Mouse (Mus musculus) ES-E14 (cell line): ENCODE measurements at regions not wholly inside any gene's neighbourhood (a gene's known extent, or its start where the extent isn't known, plus 50 kb on each side); places are given as distances from the start of the nearest gene placed in this dataset.

Experiments used
- HCFC1 ChIP-seq: IDR thresholded peaks from 2 replicates; pipeline ENCODE4 v1.6.1; 2012; ENCODE audit warnings: low read length, inconsistent platforms, borderline replicate concordance; ENCODE audit not compliant: insufficient read depth
- MAFK ChIP-seq: IDR thresholded peaks from 2 replicates; pipeline ENCODE4 v1.6.1; 2014; ENCODE audit warnings: mild to moderate bottlenecking, low read depth, low read length, inconsistent platforms; ENCODE audit not compliant: insufficient read depth
- ZC3H11A ChIP-seq: IDR thresholded peaks from 2 replicates; pipeline ENCODE4 v1.6.1; 2012; ENCODE audit warnings: low read depth, mild to moderate bottlenecking, inconsistent platforms, low read length, borderline replicate concordance

GRCm38 (mm10) chr7:83140216-83140615, 273.1 kb downstream of the Mex3b start:
- TF ChIP-seq ZC3H11A (no peak), MAFK (no peak), HCFC1 (no peak)
